Mouse (Mus musculus) neural tube, embryonic 14.5 days (tissue): ENCODE results near the gene Plk1. TPM values are rescaled to one million over a fixed set of nuclear protein-coding genes. Genes with fewer than 3 reads are reported as not detected.

Source experiments
- ATAC-seq: fragments of 200-750 bp; cut with Nextera tagmentation; 2 replicates; pipeline ENCODE4 v1.8.0; 2017; ENCODE audit warnings: low read depth, mild to moderate bottlenecking, moderate TSS enrichment, moderate library complexity
- H3K27ac ChIP-seq: fragments of 300-500 bp; sonication (generic); 2 replicates; pipeline ENCODE4 v1.5.1; 2014; ENCODE audit warnings: low read depth, mild to moderate bottlenecking, control low read depth, low read length, moderate library complexity, mixed read lengths
- H3K27me3 ChIP-seq: fragments of 300-500 bp; sonication (generic); 2 replicates; pipeline ENCODE4 v1.6.1; 2014; ENCODE audit warnings: low read length; ENCODE audit not compliant: control insufficient read depth, insufficient read depth
- H3K36me3 ChIP-seq: fragments of 300-500 bp; sonication (generic); 2 replicates; pipeline ENCODE4 v1.6.1; 2014; ENCODE audit warnings: low read length, mixed read lengths; ENCODE audit not compliant: control insufficient read depth, insufficient read depth
- H3K4me1 ChIP-seq: fragments of 300-500 bp; sonication (generic); 2 replicates; pipeline ENCODE4 v1.6.1; 2014; ENCODE audit warnings: low read length; ENCODE audit not compliant: control insufficient read depth, insufficient read depth
- H3K4me2 ChIP-seq: fragments of 300-500 bp; sonication (generic); 2 replicates; pipeline ENCODE4 v1.6.1; 2014; ENCODE audit warnings: mild to moderate bottlenecking, low read depth, low read length, control low read depth
- H3K4me3 ChIP-seq: fragments of 300-500 bp; sonication (generic); 2 replicates; pipeline ENCODE4 v1.5.1; 2014; ENCODE audit warnings: low read depth, low read length, control low read depth, mixed read lengths
- H3K9ac ChIP-seq: fragments of 300-500 bp; sonication (generic); replicated peaks from 2 replicates; pipeline ENCODE4 v1.6.1; 2014; ENCODE audit warnings: low read depth, mild to moderate bottlenecking, control low read depth, low read length, mixed read lengths
- H3K9me3 ChIP-seq: fragments of 300-500 bp; sonication (generic); 2 replicates; pipeline ENCODE4 v1.6.1; 2016; ENCODE audit warnings: low read length; ENCODE audit not compliant: control insufficient read depth
- WGBS: fragments of 180-500 bp; shearing (Covaris S2); extraction: QIAGEN DNeasy Blood & Tissue Kit; methylation state at CpG from one replicate; pipeline ENCODE4 v1.1.7; 2014; 5-methylcytosine and 5-hydroxymethylcytosine counted together
- polyA plus RNA-seq: library from polyadenylated mRNA; unstranded; fragments of >200 nt; fragmentation: Nextera tagmentation; extraction: Ambion mirVana; gene quantifications from 2 replicates; pipeline ENCODE4 v1.2.1, GENCODE M21; 2014

The Plk1 gene
- polyA plus RNA-seq, result 5.0 and 10.4 TPM in 2 replicates

GRCm38 (mm10) chr7:122158915-122159902 is at the start of gene Plk1:
TSS of gene Plk1 (plus strand) at chr7:122159439.
- H3K9me3 ChIP-seq, result no peaks in the 10 kb centered on the region
- peak within 1 kb of the TSS; percentile 63 for H3K9ac ChIP-seq
- under 1% methylated on average over 63 of the region's 63 CpGs for WGBS
- ATAC-seq, result peak; percentile 94
- peak within 1 kb of the TSS; percentile 61 for H3K4me3 ChIP-seq
- H3K27ac ChIP-seq, result peak within 1 kb of the TSS; percentile 4; the same call in 1 of the 2 replicates
- peak within 1 kb of the TSS; percentile 78 for H3K4me2 ChIP-seq
- no peaks in the 10 kb centered on the region for H3K27me3 ChIP-seq
- no peaks in the 10 kb centered on the region for H3K36me3 ChIP-seq
- H3K4me1 ChIP-seq, result peaks cover 4% of the 10 kb centered on the region

GRCm38 (mm10) chr7:122123518-122123917 is 35.7 kb upstream of the Plk1 start:
- Histone ChIP-seq H3K9me3 (no peaks in the 10 kb centered on the region), H3K9ac (no peak overlapping the region), H3K4me3 (no peak overlapping the region), H3K4me1 (no peaks in the 10 kb centered on the region), H3K27ac (no peak overlapping the region), H3K27me3 (no peaks in the 10 kb centered on the region), H3K4me2 (no peak overlapping the region), H3K36me3 (peaks cover 10% of the 10 kb centered on the region; the same call in 1 of the 2 replicates)
- ATAC-seq, result no peak
- WGBS, result 89% methylated on average over 4 of the region's 4 CpGs

- Histone ChIP-seq H3K9me3 (no peaks in the 10 kb centered on the region), H3K4me2 (no peak overlapping the region), H3K27me3 (no peaks in the 10 kb centered on the region), H3K36me3 (peaks cover 10% of the 10 kb centered on the region; the same call in 1 of the 2 replicates), H3K27ac (no peak overlapping the region), H3K4me1 (no peaks in the 10 kb centered on the region), H3K4me3 (no peak overlapping the region), H3K9ac (no peak overlapping the region)
- ATAC-seq, result no peak
- 82% methylated on average over 8 of the region's 8 CpGs for WGBS
These were observed 33.6 kb upstream of the Plk1 start for GRCm38 (mm10) chr7:122125636-122126035.

GRCm38 (mm10) chr7:122126946-122127345 is 32.3 kb upstream of the Plk1 start:
- no peak overlapping the region for H3K27ac ChIP-seq
- H3K9ac ChIP-seq, result no peak overlapping the region
- 90% methylated on average over 11 of the region's 11 CpGs for WGBS
- H3K4me2 ChIP-seq, result no peak overlapping the region
- H3K36me3 ChIP-seq, result peaks cover 10% of the 10 kb centered on the region; the same call in 1 of the 2 replicates
- H3K27me3 ChIP-seq, result no peaks in the 10 kb centered on the region
- H3K4me1 ChIP-seq, result no peaks in the 10 kb centered on the region; the same call in 1 of the 2 replicates
- no peak overlapping the region for H3K4me3 ChIP-seq
- ATAC-seq, result no peak
- H3K9me3 ChIP-seq, result no peaks in the 10 kb centered on the region

GRCm38 (mm10) chr7:122131834-122132233 is 27.4 kb upstream of the Plk1 start:
- no peaks in the 10 kb centered on the region for H3K9me3 ChIP-seq
- peaks cover 12% of the 10 kb centered on the region for H3K36me3 ChIP-seq
- H3K4me2 ChIP-seq, result peak overlapping the region; percentile 92; the same call in 1 of the 2 replicates
- peaks cover 11% of the 10 kb centered on the region for H3K4me1 ChIP-seq
- H3K4me3 ChIP-seq, result peak overlapping the region; percentile 85; the same call in 1 of the 2 replicates
- no peak overlapping the region for H3K9ac ChIP-seq
- ATAC-seq, result no peak
- no peaks in the 10 kb centered on the region for H3K27me3 ChIP-seq
- no peak overlapping the region for H3K27ac ChIP-seq

- Histone ChIP-seq H3K36me3 (peaks cover 10% of the 10 kb centered on the region), H3K4me3 (peak within 1 kb of the TSS; percentile 85), H3K27me3 (no peaks in the 10 kb centered on the region), H3K4me2 (peak within 1 kb of the TSS; percentile 92), H3K9me3 (no peaks in the 10 kb centered on the region), H3K27ac (peak within 1 kb of the TSS; percentile 70), H3K9ac (peak within 1 kb of the TSS; percentile 73), H3K4me1 (peaks cover 11% of the 10 kb centered on the region)
- WGBS, result under 1% methylated on average over 54 of the region's 54 CpGs
- peak; percentile 99 for ATAC-seq
These were observed 26.5 kb upstream of the Plk1 start, which contains the start of the genes Palb2 and Dctn5 for GRCm38 (mm10) chr7:122132497-122133337. TSS of gene Palb2 (minus strand) at chr7:122132985. TSS of gene Dctn5 (plus strand) at chr7:122133041.

- WGBS, result 17% methylated on average over 8 of the region's 8 CpGs
- Histone ChIP-seq H3K4me3 (peak overlapping the region; percentile 85), H3K27ac (peak overlapping the region; percentile 70), H3K9ac (peak overlapping the region; percentile 73), H3K9me3 (no peaks in the 10 kb centered on the region), H3K27me3 (no peaks in the 10 kb centered on the region), H3K36me3 (peaks cover 10% of the 10 kb centered on the region), H3K4me1 (peaks cover 11% of the 10 kb centered on the region), H3K4me2 (peak overlapping the region; percentile 65)
- no peak for ATAC-seq
These were observed 26.0 kb upstream of the Plk1 start for GRCm38 (mm10) chr7:122133338-122133625.

- peaks cover 11% of the 10 kb centered on the region for H3K4me1 ChIP-seq
- H3K4me2 ChIP-seq, result no peak overlapping the region
- H3K4me3 ChIP-seq, result no peak overlapping the region
- H3K27me3 ChIP-seq, result no peaks in the 10 kb centered on the region
- no peak overlapping the region for H3K27ac ChIP-seq
- WGBS, result 76% methylated on average over 10 of the region's 10 CpGs
- no peak for ATAC-seq
- peaks cover 23% of the 10 kb centered on the region for H3K36me3 ChIP-seq
- H3K9ac ChIP-seq, result no peak overlapping the region
- no peaks in the 10 kb centered on the region for H3K9me3 ChIP-seq
These were observed 24.2 kb upstream of the Plk1 start for GRCm38 (mm10) chr7:122135070-122135469.
